Mouse (Mus musculus) spleen, adult 12 weeks (tissue): ENCODE data around the gene Sardh.

Experiments
- DNase-seq: peaks from one replicate; pipeline ENCODE4 v3.0.0; 2022; ENCODE audit warnings: low spot score

Sardh gene

DNA sequence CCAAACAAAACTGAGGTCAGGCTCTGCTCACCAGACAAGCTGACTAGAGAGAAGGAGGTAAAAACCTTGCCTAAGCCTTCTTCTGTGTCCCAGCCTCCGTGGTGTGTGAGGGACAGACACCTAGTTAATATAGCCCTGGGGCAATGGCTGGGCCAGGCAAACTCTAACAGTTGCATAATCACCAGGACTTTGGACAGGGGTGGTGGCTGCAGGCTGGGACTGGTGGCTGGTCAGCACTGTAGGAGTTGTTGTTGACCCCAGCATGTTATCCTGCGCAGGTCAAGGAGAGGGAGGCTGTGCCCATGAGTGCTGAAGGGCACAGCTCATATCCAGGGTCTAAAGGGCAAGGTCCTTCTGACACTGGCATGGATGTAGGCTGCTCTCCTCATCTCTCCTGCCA lies at the start of gene Sardh:
Gene Sardh (minus strand): TSS at position 127 of the 400 bp plus-strand sequence.
- no peak for DNase-seq

DNA sequence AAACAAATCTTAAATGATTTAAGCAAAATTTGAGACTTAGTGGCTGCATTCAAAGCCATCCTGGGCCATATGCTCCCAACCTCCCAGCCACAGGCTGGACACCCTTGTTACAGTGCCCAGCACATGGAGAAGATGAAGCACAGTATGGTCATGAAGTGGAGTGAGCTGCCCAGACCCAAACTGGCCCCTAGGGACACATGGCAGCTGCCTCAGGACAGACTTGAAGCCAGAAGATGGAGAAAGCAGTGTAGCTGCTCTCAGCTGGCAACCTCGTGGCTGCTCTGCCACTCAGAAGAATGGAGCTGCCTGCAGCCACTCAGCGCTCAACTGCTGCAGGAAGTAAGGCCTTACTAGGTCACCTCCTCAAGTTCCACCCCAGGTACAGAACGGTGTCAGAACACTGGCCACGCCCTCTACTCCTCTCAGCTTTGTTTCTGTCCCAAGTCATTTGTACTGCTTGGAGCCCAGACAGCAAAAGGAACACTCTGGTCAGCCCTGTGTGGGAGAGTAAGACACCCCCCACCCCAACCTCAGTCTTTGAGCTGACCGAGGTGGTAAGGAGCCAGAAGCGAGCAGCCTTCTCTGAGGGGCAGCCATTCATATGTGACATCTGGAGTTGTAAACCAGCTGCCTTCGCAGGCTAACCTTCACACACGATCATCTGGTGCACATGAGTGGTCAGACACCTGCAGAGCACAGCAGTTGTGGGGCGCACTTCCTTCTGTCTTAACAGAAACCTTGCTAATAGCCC lies 48.7 kb upstream of the Sardh start:
- peak; percentile 28 for DNase-seq

DNA sequence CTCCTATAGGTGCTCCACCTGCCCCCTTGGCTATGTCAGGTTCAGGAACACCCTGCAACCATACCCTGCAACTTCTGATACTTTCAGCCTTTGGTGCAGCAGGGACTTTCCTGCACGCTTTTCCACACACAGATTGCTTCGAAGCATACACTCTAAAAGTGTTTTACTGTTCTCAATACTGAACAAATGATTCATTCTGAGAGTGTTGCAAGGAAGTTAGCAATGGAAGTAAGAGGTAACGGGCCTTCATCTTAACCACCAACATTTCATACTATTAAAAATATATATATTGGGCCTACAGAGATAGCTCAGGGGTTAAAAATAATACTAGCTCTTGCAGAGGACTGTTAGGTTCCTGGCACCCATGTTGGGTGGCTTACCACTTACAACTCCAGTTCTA lies 46.6 kb upstream of the Sardh start:
- DNase-seq: no peak

DNA sequence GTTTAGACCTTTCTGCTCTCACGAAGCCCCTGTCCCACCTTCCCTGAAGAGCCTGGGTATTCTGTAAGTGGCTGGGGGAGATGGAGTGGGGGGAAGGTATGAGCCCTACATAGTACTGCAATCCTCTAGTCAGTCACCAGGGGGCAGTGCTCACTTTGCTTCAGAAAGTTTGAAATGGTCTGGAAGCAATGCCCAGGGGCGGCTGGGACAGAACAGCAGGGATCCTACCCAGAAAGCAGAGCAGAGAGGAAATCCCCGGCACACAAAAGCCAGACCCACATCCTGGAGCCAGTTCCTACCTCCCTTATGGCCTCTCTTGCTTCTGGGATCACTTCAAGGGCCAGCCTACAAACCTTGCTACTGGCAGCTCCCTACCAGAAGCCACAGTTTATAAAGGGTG lies 40.9 kb upstream of the Sardh start:
- peak; percentile 40 for DNase-seq

DNA sequence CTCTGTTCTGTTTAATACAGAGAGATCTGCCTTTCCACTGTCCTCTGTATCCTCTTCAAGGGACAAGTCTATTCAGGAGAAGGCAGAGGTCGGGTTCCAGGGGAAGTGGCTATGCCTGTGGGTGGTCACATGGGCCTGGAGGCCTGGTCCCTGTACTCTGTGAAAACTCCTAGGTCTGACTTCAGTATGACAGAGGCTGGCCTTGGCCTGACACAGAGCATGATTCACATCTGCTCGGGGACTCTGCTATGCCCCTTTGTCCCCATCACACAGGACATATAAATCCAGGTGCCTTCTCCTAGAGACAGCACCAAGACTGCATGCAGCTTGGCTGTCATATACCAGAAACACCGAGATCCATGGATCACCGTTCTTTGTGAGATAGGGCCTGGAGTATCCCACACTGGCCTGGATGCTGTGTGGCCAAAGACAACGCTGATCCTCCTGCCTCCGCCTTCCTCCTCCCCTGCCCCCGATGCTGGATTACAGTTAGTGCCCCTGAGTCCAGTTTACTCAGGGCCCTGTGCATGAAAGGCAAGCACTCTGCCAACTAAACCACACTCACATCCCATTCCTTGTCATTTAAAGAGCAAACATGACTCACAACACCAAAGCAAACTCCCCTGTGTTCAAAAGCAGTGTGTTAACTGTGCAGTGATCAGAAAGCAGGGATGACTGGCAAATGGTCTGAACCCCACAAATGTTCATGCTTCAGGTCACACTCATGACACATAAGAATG lies 39.0 kb upstream of the Sardh start:
- no peak for DNase-seq

DNA sequence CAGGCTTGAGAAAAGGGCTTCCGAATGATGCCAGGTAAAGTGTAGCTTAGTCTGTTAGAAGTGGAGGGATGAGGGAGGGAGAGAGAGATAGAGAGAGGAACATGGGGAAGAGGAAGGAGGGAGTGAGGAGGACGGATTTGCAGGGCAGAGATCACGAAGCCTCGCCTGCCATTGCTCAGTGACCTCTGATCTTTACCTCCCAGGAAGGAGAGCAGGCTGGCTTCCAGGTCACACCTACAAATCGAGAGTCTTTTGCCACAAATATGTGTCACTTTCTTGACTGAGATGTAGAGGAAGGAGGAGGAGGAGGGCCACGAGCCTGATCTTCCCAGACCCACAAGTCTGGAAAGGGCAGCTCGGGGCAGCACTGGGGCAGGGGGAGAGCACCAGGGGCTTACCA lies 36.3 kb upstream of the Sardh start:
- no peak for DNase-seq

DNA sequence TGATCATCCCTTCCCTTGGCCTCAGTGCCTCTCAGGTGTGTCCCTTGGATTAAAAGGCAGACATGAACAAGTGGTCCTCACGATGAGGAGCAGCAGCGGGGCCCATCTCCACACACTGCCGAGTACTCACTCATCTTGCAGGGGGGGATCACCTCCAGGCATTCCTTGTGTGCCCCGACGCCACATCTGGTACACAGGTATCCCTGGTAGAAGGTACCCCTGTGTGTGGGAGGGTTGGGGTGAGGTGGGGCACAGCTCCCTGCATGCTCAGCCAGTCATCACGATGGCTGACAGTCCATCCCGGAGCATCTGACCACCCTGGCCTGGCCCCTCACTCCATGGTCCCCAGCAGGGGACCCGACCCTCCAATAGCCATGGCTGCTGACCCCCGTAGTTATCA lies 33.6 kb upstream of the Sardh start:
- no peak for DNase-seq

DNA sequence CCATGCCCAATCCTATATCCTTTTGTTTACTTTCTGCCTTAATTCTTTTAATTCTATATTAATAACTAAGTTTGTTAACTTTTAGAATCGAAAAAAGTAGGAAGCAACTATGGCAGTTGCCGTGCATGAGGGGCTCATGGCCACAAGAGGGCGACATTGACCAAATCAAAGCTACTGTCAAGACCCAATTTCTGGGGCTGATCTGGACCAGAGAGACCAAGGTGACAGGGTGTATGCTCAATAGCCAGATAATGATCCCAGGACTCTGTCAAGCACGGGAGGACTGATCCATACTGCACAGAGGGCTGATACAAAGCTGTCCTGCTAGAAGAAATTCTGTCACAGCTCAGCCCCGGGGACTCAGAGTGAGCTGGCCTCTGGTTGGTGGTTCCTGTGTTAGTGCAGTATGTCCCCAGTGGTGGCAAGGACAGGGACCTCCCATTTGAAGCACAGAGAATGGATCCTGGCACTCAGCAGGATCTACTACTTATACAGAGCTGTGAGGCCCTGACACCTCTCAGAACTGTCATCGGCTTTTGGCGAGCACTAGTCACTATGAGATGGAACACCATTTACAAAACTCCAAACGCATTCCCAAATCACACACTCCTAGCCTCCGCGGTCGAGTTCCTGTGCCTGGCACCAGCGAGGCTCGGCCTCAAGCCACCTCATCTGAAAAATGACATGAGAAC lies 32.9 kb upstream of the Sardh start:
- DNase-seq: peak; percentile 36

- no peak for DNase-seq
Measured at GRCm38 (mm10) chr2:27278859-27279258, 30.7 kb upstream of the Sardh start.

DNA sequence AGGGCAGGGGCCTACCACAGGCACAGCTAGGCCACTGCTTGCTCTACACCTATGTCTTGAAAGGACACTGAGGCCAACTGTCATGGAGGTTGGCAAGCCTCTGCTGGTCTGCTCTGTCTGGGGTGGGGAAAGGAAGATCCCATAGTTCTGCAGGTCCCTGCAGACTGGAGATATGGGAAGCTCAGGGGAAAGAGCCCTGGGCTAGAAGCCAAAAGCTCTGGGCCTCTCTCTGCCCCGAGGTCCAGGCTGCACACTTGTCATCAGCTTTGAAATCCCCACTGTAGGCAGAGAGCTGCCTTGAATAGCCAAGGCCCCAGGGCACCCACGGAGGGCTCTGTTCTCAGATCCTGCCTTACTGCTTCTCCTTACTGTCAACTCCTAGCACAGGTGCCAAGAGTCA lies 20.2 kb upstream of the Sardh start:
- DNase-seq: no peak

GRCm38 (mm10) chr2:27265819-27266218 lies 17.7 kb upstream of the Sardh start:
- DNase-seq: no peak

- DNase-seq: no peak
Measured at GRCm38 (mm10) chr2:27262984-27263383, 14.8 kb upstream of the Sardh start.

DNA sequence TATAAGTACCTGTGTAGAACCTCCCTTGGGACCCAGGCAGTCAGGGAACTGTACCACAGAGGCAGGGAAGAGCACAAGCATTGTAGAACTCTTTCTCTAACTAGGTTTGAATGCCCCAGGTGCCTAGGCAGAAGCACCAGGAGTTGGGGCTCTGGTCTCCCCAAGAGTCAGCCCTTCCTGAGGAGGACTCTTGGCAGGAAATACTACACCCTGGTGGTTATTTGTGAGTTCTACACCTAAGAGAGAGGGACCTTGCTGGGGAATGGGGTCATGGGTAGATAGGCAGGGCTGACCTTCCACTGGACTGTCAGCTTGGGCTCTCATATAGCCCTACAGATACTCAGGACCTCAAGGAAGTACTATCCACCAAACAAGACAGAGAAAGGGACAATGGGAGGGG lies 3.3 kb upstream of the Sardh start:
- DNase-seq: no peak

GRCm38 (mm10) chr2:27247487-27247863 lies 662 bp downstream of the Sardh start:
- no peak for DNase-seq

GRCm38 (mm10) chr2:27246712-27247486 lies 1.2 kb downstream of the Sardh start:
- no peak for DNase-seq

- DNase-seq: no peak
Measured at GRCm38 (mm10) chr2:27245947-27246346, 2.2 kb downstream of the Sardh start.

GRCm38 (mm10) chr2:27237342-27237741 lies 10.8 kb downstream of the Sardh start:
- DNase-seq: peak; percentile 24

- no peak for DNase-seq
Measured at GRCm38 (mm10) chr2:27235729-27236128, 12.4 kb downstream of the Sardh start.

- no peak for DNase-seq
Measured at GRCm38 (mm10) chr2:27232376-27232775, 15.8 kb downstream of the Sardh start.

GRCm38 (mm10) chr2:27229481-27230105 lies 18.5 kb downstream of the Sardh start:
- DNase-seq: no peak

- DNase-seq: no peak
Measured at GRCm38 (mm10) chr2:27228809-27229480, 19.2 kb downstream of the Sardh start.
